Mouse (Mus musculus) hindlimb bud, embryonic 11.5 days (tissue): ENCODE results near the gene Bmpr2.

Source experiments
- DNase-seq: peaks from one replicate; pipeline ENCODE4 v3.0.0-alpha.2; 2012; ENCODE audit warnings: low read depth, low spot score; ENCODE audit errors: extremely low spot score

Bmpr2 gene

GRCm38 (mm10) chr1:59926021-59926672, 162.9 kb downstream of the Bmpr2 start:
- no peak for DNase-seq

GRCm38 (mm10) chr1:59927131-59927680, 164.0 kb downstream of the Bmpr2 start:
- no peak for DNase-seq
